In genomic region chr7:28865481-28866300, GRCm38 (mm10) we compare ENCODE assay signal across 8 mouse cellular contexts. TPM values are rescaled to one million over a fixed set of nuclear protein-coding genes. Genes with fewer than 3 reads are reported as not detected.
DNase-seq lines count a peak whose midpoint lies in the region; ATAC-seq and TF ChIP-seq lines count a peak whose summit lies in the region.

No protein-coding gene starts in this region.

- DNase-seq in heart, adult 2 months = peak; percentile 86 to 90
- DNase-seq in kidney, adult 2 months = peak; percentile 84
- peak; percentile 74 for DNase-seq in limb, embryonic 11.5 days (ENCODE audit: low spot score)
- DNase-seq in spleen, adult 18-20 months = peak; percentile 87 to 91
- DNase-seq in cerebellum, adult 9-10 months = no peak

- 41% methylated on average over 33 of the region's 33 CpGs for WGBS in embryonic facial prominence, embryonic 13.5 days
- 38% methylated on average over 33 of the region's 33 CpGs for WGBS in heart, adult 2 months
- WGBS in kidney, adult 2 months = 36% methylated on average over 33 of the region's 33 CpGs
- 36% methylated on average over 33 of the region's 33 CpGs for WGBS in limb, embryonic 11.5 days
- WGBS in midbrain, embryonic 12.5 days = 47% methylated on average over 33 of the region's 33 CpGs

- H3K36me3 ChIP-seq in embryonic facial prominence, embryonic 13.5 days = no peaks in the 10 kb centered on the region
- H3K36me3 ChIP-seq in heart, adult 2 months (ENCODE audit: control insufficient read depth, insufficient read depth, low read length) = no peaks in the 10 kb centered on the region
- no peaks in the 10 kb centered on the region for H3K36me3 ChIP-seq in kidney, adult 2 months (ENCODE audit: control insufficient read depth, insufficient read depth, low read length)
- no peaks in the 10 kb centered on the region for H3K36me3 ChIP-seq in limb, embryonic 11.5 days (ENCODE audit: control insufficient read depth, insufficient read depth, low read length)
- no peaks in the 10 kb centered on the region for H3K36me3 ChIP-seq in midbrain, embryonic 12.5 days

- no peak for TF ChIP-seq EP300 in heart, adult 2 months (IDR thresholded peaks at IDR 0.05; ENCODE audit: insufficient read depth, low read depth, low read length)

- no peaks in the 10 kb centered on the region for H3K9me3 ChIP-seq in embryonic facial prominence, embryonic 13.5 days
- H3K9me3 ChIP-seq in limb, embryonic 11.5 days (ENCODE audit: control insufficient read depth, low read length) = 0 out of 2 replicates have a peak, but pooled peaks cover 2% of the 10 kb centered on the region
- 0 out of 2 replicates have a peak, but pooled peaks cover 4% of the 10 kb centered on the region for H3K9me3 ChIP-seq in midbrain, embryonic 12.5 days

- peak overlapping the region; percentile 59 for H3K4me2 ChIP-seq in embryonic facial prominence, embryonic 13.5 days
- H3K4me2 ChIP-seq in limb, embryonic 11.5 days (ENCODE audit: low read depth, severe bottlenecking) = peak overlapping the region; percentile 39
- H3K4me2 ChIP-seq in midbrain, embryonic 12.5 days (replicated peaks) = peak overlapping the region; percentile 44

- peak overlapping the region; percentile 55 for H3K9ac ChIP-seq in embryonic facial prominence, embryonic 13.5 days
- H3K9ac ChIP-seq in heart, adult 2 months (ENCODE audit: low read depth, low read length) = peak overlapping the region; percentile 20; the same call in 1 of the 2 replicates
- H3K9ac ChIP-seq in limb, embryonic 11.5 days (ENCODE audit: low read length) = peak overlapping the region; percentile 32; the same call in 1 of the 2 replicates
- no peak overlapping the region for H3K9ac ChIP-seq in midbrain, embryonic 12.5 days (replicated peaks)

- peak overlapping the region; percentile 74 for H3K27ac ChIP-seq in embryonic facial prominence, embryonic 13.5 days
- H3K27ac ChIP-seq in heart, adult 2 months = peak overlapping the region; percentile 55
- H3K27ac ChIP-seq in kidney, adult 2 months (ENCODE audit: insufficient read depth, low read depth, low read length) = no peak overlapping the region
- no peak overlapping the region for H3K27ac ChIP-seq in limb, embryonic 11.5 days (replicated peaks; ENCODE audit: low read depth, low read length)
- H3K27ac ChIP-seq in midbrain, embryonic 12.5 days (replicated peaks) = no peak overlapping the region

- H3K79me2 ChIP-seq in heart, adult 2 months (replicated peaks; ENCODE audit: control insufficient read depth, insufficient read depth, low read length) = no peaks in the 10 kb centered on the region

- TF ChIP-seq CTCF in heart, adult 2 months (IDR thresholded peaks at IDR 0.05) = peak; percentile 30
- TF ChIP-seq CTCF in kidney, adult 2 months (conservative IDR thresholded peaks at IDR 0.05; ENCODE audit: insufficient read depth, insufficient read length, low read depth, low read length) = no peak

- intact Hi-C loops in heart, adult 2 months (cut with DNase I) = loop anchor here (5.0 kb wide), 1 partner anchor 38 kb away; the partner anchor contains the start of gene Ech1

- peak; percentile 70 for TF ChIP-seq POLR2A in heart, adult 2 months (IDR thresholded peaks at IDR 0.05; ENCODE audit: insufficient read depth, low read depth, low read length)
- no peak for TF ChIP-seq POLR2A in kidney, adult 2 months (IDR thresholded peaks at IDR 0.05; ENCODE audit: low read depth, low read length)

- no peaks in the 10 kb centered on the region for H3K27me3 ChIP-seq in embryonic facial prominence, embryonic 13.5 days
- H3K27me3 ChIP-seq in heart, adult 2 months (ENCODE audit: control insufficient read depth, insufficient read depth, low read length) = no peaks in the 10 kb centered on the region
- no peaks in the 10 kb centered on the region for H3K27me3 ChIP-seq in kidney, adult 2 months (replicated peaks; ENCODE audit: control insufficient read depth, insufficient read depth, low read length)
- H3K27me3 ChIP-seq in limb, embryonic 11.5 days (ENCODE audit: control insufficient read depth, insufficient read depth, low read length) = no peaks in the 10 kb centered on the region
- no peaks in the 10 kb centered on the region; the same call in 1 of the 2 replicates for H3K27me3 ChIP-seq in midbrain, embryonic 12.5 days

- ATAC-seq in activated CD4-positive, CD25-positive, alpha-beta regulatory T cell, adult 4 months = peak; percentile 92
- peak; percentile 39; the same call in 1 of the 2 replicates for ATAC-seq in embryonic facial prominence, embryonic 13.5 days (ENCODE audit: insufficient number of reproducible peaks, insufficient read depth, low FRiP score, low TSS enrichment, low read depth)
- no peak for ATAC-seq in limb, embryonic 11.5 days (ENCODE audit: insufficient number of reproducible peaks, low FRiP score, low TSS enrichment, low read depth)
- ATAC-seq in midbrain, embryonic 12.5 days (ENCODE audit: low FRiP score, low read depth) = 0 out of 2 replicates have a peak, but pooled peaks have one; percentile 16

- H3K4me1 ChIP-seq in embryonic facial prominence, embryonic 13.5 days = peaks cover 39% of the 10 kb centered on the region
- H3K4me1 ChIP-seq in heart, adult 2 months (ENCODE audit: control insufficient read depth, insufficient read depth, low read length) = peaks cover 4% of the 10 kb centered on the region
- H3K4me1 ChIP-seq in kidney, adult 2 months (ENCODE audit: control insufficient read depth, insufficient read depth, low read length) = no peaks in the 10 kb centered on the region
- H3K4me1 ChIP-seq in limb, embryonic 11.5 days (ENCODE audit: control insufficient read depth, insufficient read depth, low read length) = 0 out of 2 replicates have a peak, but pooled peaks cover 3% of the 10 kb centered on the region
- H3K4me1 ChIP-seq in midbrain, embryonic 12.5 days = peaks cover 18% of the 10 kb centered on the region; the same call in 1 of the 2 replicates

- H3K4me3 ChIP-seq in embryonic facial prominence, embryonic 13.5 days = peak overlapping the region; percentile 30
- peak overlapping the region; percentile 24; the same call in 1 of the 2 replicates for H3K4me3 ChIP-seq in heart, adult 2 months
- peak overlapping the region; percentile 10; the same call in 1 of the 2 replicates for H3K4me3 ChIP-seq in kidney, adult 2 months (ENCODE audit: insufficient read depth, low read depth, low read length)
- no peak overlapping the region for H3K4me3 ChIP-seq in limb, embryonic 11.5 days (ENCODE audit: low read depth, low read length)
- peak overlapping the region; percentile 18; the same call in 1 of the 2 replicates for H3K4me3 ChIP-seq in midbrain, embryonic 12.5 days

RNA-seq across cellular contexts. Expression of gene Lgals7, which starts 2.0 kb away (rescaled TPM):
- polyA plus RNA-seq in activated CD4-positive, CD25-positive, alpha-beta regulatory T cell, adult 4 months (2017; shearing (Covaris generic)) = 1 to 10 TPM; 2.5 to 2.8 TPM
- polyA plus RNA-seq in embryonic facial prominence, embryonic 13.5 days (2015; fragmentation: Nextera tagmentation; extraction: Ambion mirVana) = 25.5 and 29.4 TPM in 2 replicates
- total RNA-seq in heart, adult 2 months (2021) = under 1 TPM in 1 of 2 experiments, not detected in 1; 0.61 TPM
- polyA plus RNA-seq in heart, adult 2 months (2012; rRNA removed) = 1.6 and 4.0 TPM in 2 replicates
- polyA plus RNA-seq in kidney, adult 2 months (2012; rRNA removed) = 1.1 and 1.6 TPM in 2 replicates
- polyA plus RNA-seq in limb, embryonic 11.5 days (2014; fragmentation: Nextera tagmentation; extraction: Ambion mirVana) = 1.3 and 2.6 TPM in 2 replicates
- polyA plus RNA-seq in midbrain, embryonic 12.5 days (2016; fragmentation: Nextera tagmentation; extraction: Ambion mirVana) = 2.6 and 3.1 TPM in 2 replicates

RNA-seq across cellular contexts. Expression of gene Capn12, which starts 15.5 kb away (rescaled TPM):
- polyA plus RNA-seq in activated CD4-positive, CD25-positive, alpha-beta regulatory T cell, adult 4 months (2017; shearing (Covaris generic)) = under 1 TPM in 1 of 2 experiments, not detected in 1; 0.34 TPM
- 0.69 and 1.2 TPM in 2 replicates for polyA plus RNA-seq in embryonic facial prominence, embryonic 13.5 days (2015; fragmentation: Nextera tagmentation; extraction: Ambion mirVana)
- total RNA-seq in heart, adult 2 months (2021) = under 1 TPM; 0.23 to 0.39 TPM
- polyA plus RNA-seq in heart, adult 2 months (2012; rRNA removed) = 0.49 and 0.61 TPM in 2 replicates
- 0.11 and 0.24 TPM in 2 replicates for polyA plus RNA-seq in kidney, adult 2 months (2012; rRNA removed)
- 0.59 and 0.62 TPM in 2 replicates for polyA plus RNA-seq in limb, embryonic 11.5 days (2014; fragmentation: Nextera tagmentation; extraction: Ambion mirVana)
- 0.20 and 0.39 TPM in 2 replicates for polyA plus RNA-seq in midbrain, embryonic 12.5 days (2016; fragmentation: Nextera tagmentation; extraction: Ambion mirVana)

RNA-seq across cellular contexts. Expression of gene Lgals4, which starts 32.0 kb away (rescaled TPM):
- 10 to 100 TPM; 20.1 to 27.2 TPM for polyA plus RNA-seq in activated CD4-positive, CD25-positive, alpha-beta regulatory T cell, adult 4 months (2017; shearing (Covaris generic))
- 8.7 and 15.3 TPM in 2 replicates for polyA plus RNA-seq in embryonic facial prominence, embryonic 13.5 days (2015; fragmentation: Nextera tagmentation; extraction: Ambion mirVana)
- 10 to 100 TPM; 18.5 to 27.6 TPM for total RNA-seq in heart, adult 2 months (2021)
- 63.6 and 121 TPM in 2 replicates for polyA plus RNA-seq in heart, adult 2 months (2012; rRNA removed)
- polyA plus RNA-seq in kidney, adult 2 months (2012; rRNA removed) = 22.8 and 25.0 TPM in 2 replicates
- polyA plus RNA-seq in limb, embryonic 11.5 days (2014; fragmentation: Nextera tagmentation; extraction: Ambion mirVana) = 1.9 and 2.2 TPM in 2 replicates
- polyA plus RNA-seq in midbrain, embryonic 12.5 days (2016; fragmentation: Nextera tagmentation; extraction: Ambion mirVana) = 3.2 and 3.5 TPM in 2 replicates

RNA-seq across cellular contexts. Expression of gene Ech1, which starts 40.7 kb away (rescaled TPM):
- polyA plus RNA-seq in activated CD4-positive, CD25-positive, alpha-beta regulatory T cell, adult 4 months (2017; shearing (Covaris generic)) = 100 to 1,000 TPM; 192 to 199 TPM
- polyA plus RNA-seq in embryonic facial prominence, embryonic 13.5 days (2015; fragmentation: Nextera tagmentation; extraction: Ambion mirVana) = 153 TPM in 2 replicates
- 1,000 to 10,000 TPM; 1,826 to 2,229 TPM for total RNA-seq in heart, adult 2 months (2021)
- polyA plus RNA-seq in heart, adult 2 months (2012; rRNA removed) = 2,087 and 2,697 TPM in 2 replicates
- 865 and 950 TPM in 2 replicates for polyA plus RNA-seq in kidney, adult 2 months (2012; rRNA removed)
- 93.2 and 94.7 TPM in 2 replicates for polyA plus RNA-seq in limb, embryonic 11.5 days (2014; fragmentation: Nextera tagmentation; extraction: Ambion mirVana)
- 71.4 and 77.2 TPM in 2 replicates for polyA plus RNA-seq in midbrain, embryonic 12.5 days (2016; fragmentation: Nextera tagmentation; extraction: Ambion mirVana)

RNA-seq across cellular contexts. Expression of gene Hnrnpl, which starts 57.4 kb away (rescaled TPM):
- polyA plus RNA-seq in activated CD4-positive, CD25-positive, alpha-beta regulatory T cell, adult 4 months (2017; shearing (Covaris generic)) = 100 to 1,000 TPM; 153 to 344 TPM
- polyA plus RNA-seq in embryonic facial prominence, embryonic 13.5 days (2015; fragmentation: Nextera tagmentation; extraction: Ambion mirVana) = 301 and 303 TPM in 2 replicates
- 100 to 1,000 TPM; 192 to 206 TPM for total RNA-seq in heart, adult 2 months (2021)
- polyA plus RNA-seq in heart, adult 2 months (2012; rRNA removed) = 208 and 348 TPM in 2 replicates
- 172 and 214 TPM in 2 replicates for polyA plus RNA-seq in kidney, adult 2 months (2012; rRNA removed)
- polyA plus RNA-seq in limb, embryonic 11.5 days (2014; fragmentation: Nextera tagmentation; extraction: Ambion mirVana) = 362 and 390 TPM in 2 replicates
- polyA plus RNA-seq in midbrain, embryonic 12.5 days (2016; fragmentation: Nextera tagmentation; extraction: Ambion mirVana) = 323 and 357 TPM in 2 replicates

Comparison
In these comparisons a context has a peak if more than half of its experiments do, and no peak if none do; other contexts are left out.
1. H3K27ac ChIP-seq: peak in embryonic facial prominence, embryonic 13.5 days (single experiment) and heart, adult 2 months (single experiment); none in kidney, adult 2 months (single experiment), limb, embryonic 11.5 days (single experiment) and midbrain, embryonic 12.5 days (single experiment).
2. Peak in every context shown above with its lines, with median percentiles within 50 percentile points of each other: H3K4me2 ChIP-seq.